Mouse (Mus musculus) kidney, adult 2 months (tissue): ENCODE measurements around the gene Ube2e1. TPM values are rescaled to one million over a fixed set of nuclear protein-coding genes. Genes with fewer than 3 reads are reported as not detected.

Experiments
- DNase-seq: peaks from one replicate; pipeline ENCODE4 v3.0.0; 2021
- H3K27ac ChIP-seq: fragments of 200-500 bp; 2 replicates; pipeline ENCODE4 v1.5.1; 2012; ENCODE audit warnings: low read depth, low read length, control low read depth, inconsistent platforms; ENCODE audit not compliant: insufficient read depth
- H3K27me3 ChIP-seq: fragments of 200-500 bp; replicated peaks from 2 replicates; pipeline ENCODE4 v1.6.1; 2012; ENCODE audit warnings: mild to moderate bottlenecking, moderate library complexity, low read length, inconsistent platforms; ENCODE audit not compliant: control insufficient read depth, insufficient read depth
- H3K36me3 ChIP-seq: fragments of 200-500 bp; 2 replicates; pipeline ENCODE4 v1.6.1; 2012; ENCODE audit warnings: mild to moderate bottlenecking, moderate library complexity, low read length, inconsistent platforms; ENCODE audit not compliant: control insufficient read depth, insufficient read depth
- H3K4me1 ChIP-seq: fragments of 200-500 bp; 2 replicates; pipeline ENCODE4 v1.6.1; 2011; ENCODE audit warnings: low read length; ENCODE audit not compliant: control insufficient read depth, insufficient read depth
- H3K4me3 ChIP-seq: fragments of 200-500 bp; 2 replicates; pipeline ENCODE4 v1.5.1; 2011; ENCODE audit warnings: mild to moderate bottlenecking, low read depth, low read length, control low read depth; ENCODE audit not compliant: insufficient read depth
- CTCF ChIP-seq: fragments of 200-500 bp; conservative IDR thresholded peaks from 2 replicates; pipeline ENCODE4 v1.5.1; 2011; ENCODE audit warnings: low read depth, mild to moderate bottlenecking, control low read depth, low read length, moderate library complexity, mixed read lengths; ENCODE audit not compliant: insufficient read depth, insufficient read length
- POLR2A ChIP-seq: fragments of 200-500 bp; IDR thresholded peaks from one replicate; pipeline ENCODE4 v1.6.1; 2011; ENCODE audit warnings: low read depth, low read length, control low read depth
- WGBS: fragments of 180-500 bp; shearing (Covaris S2); methylation state at CpG from one replicate; pipeline ENCODE4 v1.1.7; 2018; 5-methylcytosine and 5-hydroxymethylcytosine counted together
- polyA plus RNA-seq: library from polyadenylated mRNA; depleted of rRNA; stranded (reverse); fragments of >200 nt; gene quantifications from 2 replicates; pipeline ENCODE4 v1.2.3, GENCODE M21; 2012

Gene Ube2e1
- polyA plus RNA-seq, 1 experiment, result 51.8 TPM

GRCm38 (mm10) chr14:18298874-18299273, 32.8 kb downstream of the Ube2e1 start:
- H3K27me3 ChIP-seq, result no peaks in the 10 kb centered on the region
- TF ChIP-seq POLR2A (no peak), CTCF (no peak)
- H3K4me3 ChIP-seq, result no peak overlapping the region
- no peak for DNase-seq
- no peaks in the 10 kb centered on the region for H3K36me3 ChIP-seq
- no peak overlapping the region for H3K27ac ChIP-seq
- 82% methylated on average over 2 of the region's 2 CpGs for WGBS
- H3K4me1 ChIP-seq, result peaks cover 12% of the 10 kb centered on the region

- H3K27ac ChIP-seq, result no peak overlapping the region
- no peak for TF ChIP-seq POLR2A
- TF ChIP-seq CTCF, result no peak
- 91% methylated on average over 2 of the region's 2 CpGs for WGBS
- DNase-seq, result no peak
- no peak overlapping the region for H3K4me3 ChIP-seq
- H3K36me3 ChIP-seq, result no peaks in the 10 kb centered on the region
- H3K27me3 ChIP-seq, result no peaks in the 10 kb centered on the region
- peaks cover 2% of the 10 kb centered on the region; the same call in 1 of the 2 replicates for H3K4me1 ChIP-seq
These were observed 34.2 kb downstream of the Ube2e1 start for GRCm38 (mm10) chr14:18297441-18297840.

GRCm38 (mm10) chr14:18292578-18292977, 39.1 kb downstream of the Ube2e1 start:
- 86% methylated on average over 3 of the region's 3 CpGs for WGBS
- Histone ChIP-seq H3K27ac (no peak overlapping the region), H3K4me1 (peaks cover 8% of the 10 kb centered on the region), H3K27me3 (no peaks in the 10 kb centered on the region), H3K4me3 (no peak overlapping the region), H3K36me3 (no peaks in the 10 kb centered on the region)
- no peak for DNase-seq
- TF ChIP-seq POLR2A (no peak), CTCF (no peak)

GRCm38 (mm10) chr14:18292111-18292510, 39.5 kb downstream of the Ube2e1 start:
- no peak for DNase-seq
- WGBS, result 91% methylated on average over 3 of the region's 3 CpGs
- no peaks in the 10 kb centered on the region for H3K27me3 ChIP-seq
- H3K4me1 ChIP-seq, result peaks cover 9% of the 10 kb centered on the region
- no peak overlapping the region for H3K4me3 ChIP-seq
- H3K36me3 ChIP-seq, result no peaks in the 10 kb centered on the region
- no peak overlapping the region for H3K27ac ChIP-seq
- TF ChIP-seq CTCF (no peak), POLR2A (no peak)

GRCm38 (mm10) chr14:18287391-18287790, 44.3 kb downstream of the Ube2e1 start:
- no peak overlapping the region for H3K4me3 ChIP-seq
- peaks cover 9% of the 10 kb centered on the region for H3K4me1 ChIP-seq
- 35% methylated on average over 2 of the region's 2 CpGs for WGBS
- no peaks in the 10 kb centered on the region for H3K27me3 ChIP-seq
- TF ChIP-seq CTCF (no peak), POLR2A (no peak)
- H3K36me3 ChIP-seq, result peaks cover 3% of the 10 kb centered on the region; the same call in 1 of the 2 replicates
- H3K27ac ChIP-seq, result no peak overlapping the region
- DNase-seq, result peak; percentile 19

GRCm38 (mm10) chr14:18286441-18286840, 45.2 kb downstream of the Ube2e1 start:
- H3K27me3 ChIP-seq, result no peaks in the 10 kb centered on the region
- WGBS, result 86% methylated on average over 2 of the region's 2 CpGs
- peaks cover 9% of the 10 kb centered on the region for H3K4me1 ChIP-seq
- H3K36me3 ChIP-seq, result peaks cover 3% of the 10 kb centered on the region; the same call in 1 of the 2 replicates
- no peak for DNase-seq
- no peak overlapping the region for H3K27ac ChIP-seq
- no peak overlapping the region for H3K4me3 ChIP-seq
- TF ChIP-seq CTCF, result no peak
- no peak for TF ChIP-seq POLR2A

GRCm38 (mm10) chr14:18285476-18285875, 46.2 kb downstream of the Ube2e1 start:
- Histone ChIP-seq H3K4me3 (no peak overlapping the region), H3K36me3 (peaks cover 3% of the 10 kb centered on the region; the same call in 1 of the 2 replicates), H3K27me3 (no peaks in the 10 kb centered on the region), H3K27ac (no peak overlapping the region), H3K4me1 (peaks cover 9% of the 10 kb centered on the region)
- TF ChIP-seq POLR2A, result no peak
- TF ChIP-seq CTCF, result no peak
- 79% methylated on average over 3 of the region's 3 CpGs for WGBS
- no peak for DNase-seq
